Mouse (Mus musculus) heart, embryonic 12.5 days (tissue): Measurements from ENCODE around the gene Rab8b. TPM values are rescaled to one million over a fixed set of nuclear protein-coding genes. Genes with fewer than 3 reads are reported as not detected.
A peak's percentile ranks its signal among the peaks of the same experiment; 100 is the strongest.
"Not testable (repeated sequence)": the region's sequence is repeated elsewhere in the genome, so short reads cannot be mapped to it uniquely, and the experiment has no call there.

Experiments used
- ATAC-seq: fragments of 200-750 bp; cut with Nextera tagmentation; 2 replicates; pipeline ENCODE4 v1.8.0; 2017; ENCODE audit warnings: moderate TSS enrichment, moderate library complexity; ENCODE audit not compliant: insufficient number of reproducible peaks, low FRiP score
- H3K27ac ChIP-seq: fragments of 300-500 bp; sonication (generic); 2 replicates; pipeline ENCODE4 v1.5.1; 2016; ENCODE audit warnings: mild to moderate bottlenecking, moderate library complexity; ENCODE audit not compliant: poor library complexity, severe bottlenecking
- H3K27me3 ChIP-seq: fragments of 300-500 bp; sonication (generic); replicated peaks from 2 replicates; pipeline ENCODE4 v1.6.1; 2016; ENCODE audit warnings: mild to moderate bottlenecking, moderate library complexity
- H3K36me3 ChIP-seq: fragments of 300-500 bp; sonication (generic); 2 replicates; pipeline ENCODE4 v1.6.1; 2016; ENCODE audit warnings: mild to moderate bottlenecking, moderate library complexity
- H3K4me1 ChIP-seq: fragments of 300-500 bp; sonication (generic); replicated peaks from 2 replicates; pipeline ENCODE4 v1.6.1; 2016; ENCODE audit warnings: mild to moderate bottlenecking
- H3K4me2 ChIP-seq: fragments of 300-500 bp; sonication (generic); 2 replicates; pipeline ENCODE4 v1.6.1; 2016; ENCODE audit warnings: mild to moderate bottlenecking, moderate library complexity
- H3K4me3 ChIP-seq: fragments of 300-500 bp; sonication (generic); 2 replicates; pipeline ENCODE4 v1.5.1; 2016; ENCODE audit warnings: mild to moderate bottlenecking
- H3K9ac ChIP-seq: fragments of 300-500 bp; sonication (generic); 2 replicates; pipeline ENCODE4 v1.6.1; 2016; ENCODE audit warnings: mild to moderate bottlenecking, moderate library complexity
- H3K9me3 ChIP-seq: fragments of 300-500 bp; sonication (generic); replicated peaks from 2 replicates; pipeline ENCODE4 v1.6.1; 2016; ENCODE audit warnings: mild to moderate bottlenecking, moderate library complexity
- WGBS: fragments of 180-500 bp; shearing (Covaris S2); methylation state at CpG from one replicate; pipeline ENCODE4 v1.1.7; 2016; 5-methylcytosine and 5-hydroxymethylcytosine counted together
- polyA plus RNA-seq: library from polyadenylated mRNA; unstranded; fragments of >200 nt; fragmentation: Nextera tagmentation; extraction: Ambion mirVana; gene quantifications from 2 replicates; pipeline ENCODE4 v1.2.1, GENCODE M21; 2016

Gene Rab8b
- polyA plus RNA-seq, 1 experiment from 2014 or later, result 24.4 TPM

GRCm38 (mm10) chr9:66915869-66916785 lies 3.4 kb downstream of the Rab8b start:
- H3K9ac ChIP-seq, result no peak overlapping the region
- H3K27ac ChIP-seq, result peak overlapping the region; percentile 60
- H3K4me3 ChIP-seq, result 0 out of 2 replicates have a peak overlapping the region, but pooled peaks have one; percentile 8
- H3K4me1 ChIP-seq, result peaks cover 42% of the 10 kb centered on the region
- no peak for ATAC-seq
- 56% methylated on average over 9 of the region's 9 CpGs for WGBS
- peak overlapping the region; percentile 27; the same call in 1 of the 2 replicates for H3K4me2 ChIP-seq
- no peaks in the 10 kb centered on the region for H3K36me3 ChIP-seq
- H3K9me3 ChIP-seq, result no peaks in the 10 kb centered on the region
- no peaks in the 10 kb centered on the region for H3K27me3 ChIP-seq

GRCm38 (mm10) chr9:66915401-66915800 lies 4.1 kb downstream of the Rab8b start:
- no peak for ATAC-seq
- Histone ChIP-seq H3K4me2 (no peak overlapping the region), H3K36me3 (no peaks in the 10 kb centered on the region), H3K27me3 (no peaks in the 10 kb centered on the region), H3K9ac (no peak overlapping the region), H3K9me3 (no peaks in the 10 kb centered on the region), H3K27ac (no peak overlapping the region), H3K4me1 (peaks cover 40% of the 10 kb centered on the region), H3K4me3 (no peak overlapping the region)
- 72% methylated on average over 5 of the region's 5 CpGs for WGBS

- WGBS, result 83% methylated on average over 3 of the region's 3 CpGs
- no peaks in the 10 kb centered on the region for H3K27me3 ChIP-seq
- no peak overlapping the region for H3K27ac ChIP-seq
- no peak for ATAC-seq
- H3K9ac ChIP-seq, result no peak overlapping the region
- H3K9me3 ChIP-seq, result no peaks in the 10 kb centered on the region
- H3K36me3 ChIP-seq, result no peaks in the 10 kb centered on the region
- no peak overlapping the region for H3K4me3 ChIP-seq
- no peak overlapping the region for H3K4me2 ChIP-seq
- peaks cover 40% of the 10 kb centered on the region for H3K4me1 ChIP-seq
Measured at GRCm38 (mm10) chr9:66914540-66914939, 4.9 kb downstream of the Rab8b start.

GRCm38 (mm10) chr9:66913254-66913934 lies 6.1 kb downstream of the Rab8b start:
- H3K27ac ChIP-seq, result 0 out of 2 replicates have a peak overlapping the region, but pooled peaks have one; percentile 6
- not testable (repeated sequence) for H3K4me3 ChIP-seq, H3K9ac ChIP-seq, H3K4me2 ChIP-seq, H3K27me3 ChIP-seq, H3K9me3 ChIP-seq, ATAC-seq, H3K36me3 ChIP-seq
- WGBS, result 81% methylated on average over 5 of the region's 5 CpGs
- peaks cover 40% of the 10 kb centered on the region for H3K4me1 ChIP-seq

- no peaks in the 10 kb centered on the region for H3K27me3 ChIP-seq
- no peak overlapping the region for H3K4me2 ChIP-seq
- no peak for ATAC-seq
- H3K4me3 ChIP-seq, result no peak overlapping the region
- H3K27ac ChIP-seq, result no peak overlapping the region
- no peaks in the 10 kb centered on the region for H3K36me3 ChIP-seq
- no peaks in the 10 kb centered on the region for H3K9me3 ChIP-seq
- no peak overlapping the region for H3K9ac ChIP-seq
- peaks cover 35% of the 10 kb centered on the region for H3K4me1 ChIP-seq
Measured at GRCm38 (mm10) chr9:66912304-66912703, 7.2 kb downstream of the Rab8b start.

- 93% methylated on average over 5 of the region's 5 CpGs for WGBS
- Histone ChIP-seq H3K9me3 (no peaks in the 10 kb centered on the region), H3K27ac (no peak overlapping the region), H3K4me1 (peaks cover 34% of the 10 kb centered on the region), H3K27me3 (no peaks in the 10 kb centered on the region), H3K4me2 (no peak overlapping the region), H3K36me3 (0 out of 2 replicates have a peak, but pooled peaks cover 3% of the 10 kb centered on the region), H3K4me3 (no peak overlapping the region), H3K9ac (no peak overlapping the region)
- ATAC-seq, result no peak
Measured at GRCm38 (mm10) chr9:66910677-66911076, 8.8 kb downstream of the Rab8b start.

GRCm38 (mm10) chr9:66909922-66910321 lies 9.6 kb downstream of the Rab8b start:
- Histone ChIP-seq H3K4me1 (peaks cover 27% of the 10 kb centered on the region), H3K9me3 (no peaks in the 10 kb centered on the region), H3K9ac (no peak overlapping the region), H3K36me3 (0 out of 2 replicates have a peak, but pooled peaks cover 3% of the 10 kb centered on the region), H3K4me3 (no peak overlapping the region), H3K27ac (no peak overlapping the region), H3K4me2 (no peak overlapping the region), H3K27me3 (no peaks in the 10 kb centered on the region)
- no peak for ATAC-seq
- WGBS, result 65% methylated on average over 7 of the region's 7 CpGs

- Histone ChIP-seq H3K9me3 (no peaks in the 10 kb centered on the region), H3K4me3 (no peak overlapping the region), H3K4me1 (peaks cover 20% of the 10 kb centered on the region), H3K36me3 (0 out of 2 replicates have a peak, but pooled peaks cover 3% of the 10 kb centered on the region), H3K9ac (no peak overlapping the region), H3K27me3 (no peaks in the 10 kb centered on the region), H3K4me2 (no peak overlapping the region), H3K27ac (no peak overlapping the region)
- no peak for ATAC-seq
- WGBS, result 78% methylated on average over 5 of the region's 5 CpGs
Measured at GRCm38 (mm10) chr9:66907746-66908397, 11.6 kb downstream of the Rab8b start.

- Histone ChIP-seq H3K27me3 (no peaks in the 10 kb centered on the region), H3K9ac (no peak overlapping the region), H3K4me1 (peaks cover 23% of the 10 kb centered on the region), H3K4me3 (no peak overlapping the region), H3K9me3 (no peaks in the 10 kb centered on the region), H3K36me3 (0 out of 2 replicates have a peak, but pooled peaks cover 3% of the 10 kb centered on the region), H3K27ac (no peak overlapping the region), H3K4me2 (no peak overlapping the region)
- 87% methylated on average over 8 of the region's 8 CpGs for whole genome bisulfite sequencing
- ATAC-seq, result no peak
Measured at GRCm38 (mm10) chr9:66907126-66907525, 12.4 kb downstream of the Rab8b start.

GRCm38 (mm10) chr9:66905990-66906389 lies 13.5 kb downstream of the Rab8b start:
- H3K9ac ChIP-seq, result no peak overlapping the region
- 0 out of 2 replicates have a peak, but pooled peaks cover 3% of the 10 kb centered on the region for H3K36me3 ChIP-seq
- no peak overlapping the region for H3K4me2 ChIP-seq
- 77% methylated on average over 9 of the region's 9 CpGs for WGBS
- no peaks in the 10 kb centered on the region for H3K9me3 ChIP-seq
- peaks cover 23% of the 10 kb centered on the region for H3K4me1 ChIP-seq
- no peak overlapping the region for H3K4me3 ChIP-seq
- H3K27me3 ChIP-seq, result no peaks in the 10 kb centered on the region
- H3K27ac ChIP-seq, result no peak overlapping the region
- no peak for ATAC-seq

- Histone ChIP-seq H3K4me1 (peaks cover 32% of the 10 kb centered on the region), H3K27me3 (no peaks in the 10 kb centered on the region), H3K4me3 (no peak overlapping the region), H3K9ac (no peak overlapping the region), H3K9me3 (no peaks in the 10 kb centered on the region), H3K36me3 (no peaks in the 10 kb centered on the region), H3K4me2 (no peak overlapping the region), H3K27ac (no peak overlapping the region)
- no peak for ATAC-seq
- 74% methylated on average over 4 of the region's 4 CpGs for WGBS
Measured at GRCm38 (mm10) chr9:66899526-66899925, 20.0 kb downstream of the Rab8b start.
